Mouse (Mus musculus) heart, postnatal 0 days (tissue): Measurements from ENCODE around the gene Kiz. TPM values are rescaled to one million over a fixed set of nuclear protein-coding genes. Genes with fewer than 3 reads are reported as not detected.
A peak's percentile ranks its signal among the peaks of the same experiment; 100 is the strongest.

Experiments
- ATAC-seq: fragments of 200-750 bp; cut with Nextera tagmentation; 2 replicates; pipeline ENCODE4 v1.8.0; 2017; ENCODE audit warnings: low read depth, moderate number of reproducible peaks, moderate library complexity; ENCODE audit not compliant: insufficient read depth
- DNase-seq: peaks from one replicate; pipeline ENCODE4 v3.0.0-alpha.2; 2016; ENCODE audit warnings: low spot score
- H3K27ac ChIP-seq: fragments of 300-500 bp; sonication (generic); 2 replicates; pipeline ENCODE4 v1.5.1; 2014; ENCODE audit warnings: low read depth, mild to moderate bottlenecking
- H3K27me3 ChIP-seq: fragments of 300-500 bp; sonication (generic); 2 replicates; pipeline ENCODE4 v1.6.1; 2014; ENCODE audit warnings: low read length, mixed read lengths; ENCODE audit not compliant: control insufficient read depth, insufficient read depth
- H3K36me3 ChIP-seq: fragments of 300-500 bp; sonication (generic); replicated peaks from 2 replicates; pipeline ENCODE4 v1.6.1; 2014; ENCODE audit warnings: low read length, mixed read lengths; ENCODE audit not compliant: control insufficient read depth, insufficient read depth
- H3K4me1 ChIP-seq: fragments of 300-500 bp; sonication (generic); 2 replicates; pipeline ENCODE4 v1.6.1; 2014; ENCODE audit warnings: antibody characterized with exemption; ENCODE audit not compliant: control insufficient read depth, insufficient read depth
- H3K4me2 ChIP-seq: fragments of 300-500 bp; sonication (generic); 2 replicates; pipeline ENCODE4 v1.6.1; 2014; ENCODE audit warnings: low read depth, mild to moderate bottlenecking, low read length, moderate library complexity
- H3K4me3 ChIP-seq: fragments of 300-500 bp; sonication (generic); 2 replicates; pipeline ENCODE4 v1.5.1; 2014; ENCODE audit warnings: low read depth, low read length
- H3K9ac ChIP-seq: fragments of 300-500 bp; sonication (generic); replicated peaks from 2 replicates; pipeline ENCODE4 v1.6.1; 2014; ENCODE audit warnings: low read depth, low read length, mixed read lengths
- H3K9me3 ChIP-seq: fragments of 300-500 bp; sonication (generic); replicated peaks from 2 replicates; pipeline ENCODE4 v1.6.1; 2016; ENCODE audit warnings: low read length; ENCODE audit not compliant: control insufficient read depth
- CTCF ChIP-seq: IDR thresholded peaks from 2 replicates; pipeline ENCODE4 v1.5.1; 2016; ENCODE audit warnings: antibody characterized with exemption, control low read depth, low read depth
- EP300 ChIP-seq: IDR thresholded peaks from 2 replicates; pipeline ENCODE4 v1.6.1; 2016; ENCODE audit warnings: antibody characterized with exemption, low read depth
- WGBS: fragments of 180-500 bp; shearing (Covaris S2); extraction: QIAGEN DNeasy Blood & Tissue Kit; methylation state at CpG from one replicate; pipeline ENCODE4 v1.1.7; 2014; 5-methylcytosine and 5-hydroxymethylcytosine counted together
- polyA plus RNA-seq: library from polyadenylated mRNA; unstranded; fragments of >200 nt; fragmentation: Nextera tagmentation; extraction: Ambion mirVana; gene quantifications from 2 replicates; pipeline ENCODE4 v1.2.1, GENCODE M21; 2015
- total RNA-seq: library from RNA; depleted of rRNA; stranded (reverse); fragments of >200 nt; gene quantifications from 2 replicates; pipeline ENCODE4 v1.2.3, GENCODE M21; 2014; ENCODE audit warnings: low replicate concordance

Kiz gene
- total and polyA plus RNA-seq, 2 experiments from 2014 or later = 14.5 to 32.2 TPM

DNA sequence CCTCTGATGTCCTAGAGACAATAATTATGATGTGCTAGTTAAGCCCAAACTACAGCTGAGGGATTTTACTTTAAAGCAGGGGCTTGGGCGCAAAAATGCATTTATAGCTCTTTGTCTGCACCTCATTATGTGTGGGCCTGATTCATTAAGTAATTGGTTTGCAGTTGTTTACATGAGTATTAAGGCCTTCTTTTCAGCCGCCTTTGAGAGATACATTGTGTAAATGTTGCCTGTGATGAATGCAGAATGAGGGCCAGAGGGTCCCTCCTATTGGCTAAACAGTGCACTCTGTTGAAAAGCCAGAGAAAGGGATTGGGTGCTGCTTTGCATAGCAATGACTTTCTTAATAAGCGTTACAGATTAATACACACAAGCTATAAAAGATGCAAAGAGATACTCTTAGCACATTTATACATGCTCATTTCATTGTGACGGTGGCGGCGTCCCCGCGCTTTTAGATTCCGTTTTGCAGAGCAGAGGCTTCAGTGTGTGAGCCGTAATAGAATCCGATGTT, 102.8 kb downstream of the Kiz start:
- H3K27ac ChIP-seq = no peak overlapping the region
- peak overlapping the region; percentile 23 for H3K4me3 ChIP-seq
- no peak overlapping the region for H3K9ac ChIP-seq
- no peaks in the 10 kb centered on the region for H3K36me3 ChIP-seq
- ATAC-seq (no peak), DNase-seq (no peak)
- WGBS = 50% methylated on average over 11 of the region's 11 CpGs
- H3K9me3 ChIP-seq = no peaks in the 10 kb centered on the region
- H3K4me2 ChIP-seq = peak overlapping the region; percentile 49
- no peaks in the 10 kb centered on the region for H3K27me3 ChIP-seq
- no peaks in the 10 kb centered on the region for H3K4me1 ChIP-seq
- TF ChIP-seq CTCF (no peak), EP300 (no peak)

- no peaks in the 10 kb centered on the region for H3K4me1 ChIP-seq
- H3K4me3 ChIP-seq = peak overlapping the region; percentile 23
- H3K27me3 ChIP-seq = no peaks in the 10 kb centered on the region
- H3K36me3 ChIP-seq = no peaks in the 10 kb centered on the region
- WGBS = 4% methylated on average over 21 of the region's 21 CpGs
- peak overlapping the region; percentile 49 for H3K4me2 ChIP-seq
- TF ChIP-seq CTCF = peak; percentile 70
- no peak for TF ChIP-seq EP300
- no peaks in the 10 kb centered on the region for H3K9me3 ChIP-seq
- DNase-seq (peak; percentile 77), ATAC-seq (peak; percentile 71)
- no peak overlapping the region for H3K9ac ChIP-seq
- H3K27ac ChIP-seq = no peak overlapping the region
Observed at GRCm38 (mm10) chr2:146958951-146959821, 103.5 kb downstream of the Kiz start.

DNA sequence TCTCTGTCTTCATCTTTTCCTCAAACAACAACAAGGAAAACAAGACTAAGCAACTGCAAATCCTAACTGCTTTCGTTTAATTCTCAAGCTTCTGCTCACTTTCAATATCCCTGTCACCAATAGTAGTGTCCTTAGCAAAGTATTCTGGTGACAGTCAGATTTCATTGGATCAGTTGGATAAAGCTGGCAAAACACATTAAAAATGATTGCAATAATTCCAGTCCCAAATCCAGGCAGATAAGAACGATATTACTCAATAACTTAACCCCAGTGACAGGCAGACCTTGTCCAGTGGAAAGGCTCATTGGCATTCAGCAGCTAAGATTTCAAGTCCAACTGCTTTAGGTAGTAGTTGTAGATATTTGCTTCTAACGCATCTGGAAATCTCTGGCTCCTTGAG, 119.4 kb downstream of the Kiz start:
- DNase-seq (no peak), ATAC-seq (no peak)
- Histone ChIP-seq H3K27ac (no peak overlapping the region), H3K4me3 (no peak overlapping the region), H3K4me1 (no peaks in the 10 kb centered on the region), H3K4me2 (no peak overlapping the region), H3K27me3 (no peaks in the 10 kb centered on the region), H3K9ac (no peak overlapping the region), H3K9me3 (no peaks in the 10 kb centered on the region), H3K36me3 (0 out of 2 replicates have a peak, but pooled peaks cover 4% of the 10 kb centered on the region)
- TF ChIP-seq EP300 (no peak), CTCF (no peak)
- WGBS = 75% methylated on average over 3 of the region's 3 CpGs

GRCm38 (mm10) chr2:146975453-146976028, 119.9 kb downstream of the Kiz start:
- H3K27ac ChIP-seq = no peak overlapping the region
- H3K9me3 ChIP-seq = no peaks in the 10 kb centered on the region
- WGBS = 63% methylated on average over 3 of the region's 3 CpGs
- H3K4me1 ChIP-seq = no peaks in the 10 kb centered on the region
- TF ChIP-seq CTCF (no peak), EP300 (no peak)
- DNase-seq = no peak
- no peak overlapping the region for H3K9ac ChIP-seq
- H3K4me2 ChIP-seq = no peak overlapping the region
- no peak for ATAC-seq
- no peak overlapping the region for H3K4me3 ChIP-seq
- no peaks in the 10 kb centered on the region for H3K27me3 ChIP-seq
- no peaks in the 10 kb centered on the region for H3K36me3 ChIP-seq

DNA sequence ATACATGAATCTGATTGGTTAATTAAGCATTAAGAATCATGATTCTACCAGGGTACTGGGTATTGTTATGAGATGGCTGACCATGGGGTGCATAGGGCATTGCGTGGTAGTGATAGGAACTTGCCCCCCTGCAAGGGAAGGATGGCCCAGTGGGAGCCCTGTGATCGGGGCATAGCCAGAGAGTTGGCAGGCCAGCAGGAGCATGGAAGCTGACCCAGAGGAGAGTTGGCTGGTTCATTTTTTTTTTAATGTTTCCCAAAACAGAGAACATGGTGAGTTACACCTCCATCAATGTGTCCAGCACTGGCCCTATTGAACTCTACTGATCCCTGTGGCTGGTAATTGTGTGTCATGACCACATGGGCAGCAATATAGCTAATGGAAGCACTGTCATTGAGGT, 127.1 kb downstream of the Kiz start:
- DNase-seq (no peak), ATAC-seq (no peak)
- Histone ChIP-seq H3K36me3 (no peaks in the 10 kb centered on the region), H3K4me2 (no peak overlapping the region), H3K9ac (no peak overlapping the region), H3K4me3 (no peak overlapping the region), H3K9me3 (no peaks in the 10 kb centered on the region), H3K27ac (no peak overlapping the region), H3K27me3 (no peaks in the 10 kb centered on the region), H3K4me1 (peaks cover 4% of the 10 kb centered on the region; the same call in 1 of the 2 replicates)
- WGBS = 85% methylated on average over 2 of the region's 2 CpGs
- TF ChIP-seq CTCF = no peak
- TF ChIP-seq EP300 = no peak
